Mouse (Mus musculus): ENCODE data around the gene Abca9. TPM values are rescaled to one million over a fixed set of nuclear protein-coding genes. Genes with fewer than 3 reads are reported as not detected.

Gene Abca9
- polyA plus RNA-seq, 1 experiment from 2014 or later: 0.80 TPM

DNA sequence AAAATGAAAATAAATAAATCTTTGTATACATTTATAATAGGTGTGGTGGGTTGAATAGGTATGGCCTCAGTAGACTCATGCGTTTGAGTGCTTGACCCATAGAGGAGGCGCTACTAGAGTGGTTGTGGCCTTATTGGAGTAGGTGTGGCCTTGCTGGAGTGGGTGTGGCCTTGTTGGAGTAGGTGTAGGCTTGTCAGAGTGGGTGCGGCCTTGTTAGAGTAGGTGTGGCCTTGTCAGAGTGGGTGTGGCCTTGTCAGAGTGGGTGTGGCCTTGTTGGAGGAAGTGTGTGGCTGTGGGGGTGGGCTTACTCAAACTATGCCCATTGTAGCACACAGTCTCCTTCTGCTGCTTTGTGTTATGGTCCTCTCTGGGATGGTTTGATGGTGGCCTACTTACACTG is 3.2 kb upstream of the Abca9 start:
- DNase-seq (no peak), ATAC-seq (peak; percentile 56)
- Histone ChIP-seq H3K9me3 (ENCODE audit: low read length) (no peaks in the 10 kb centered on the region), H3K27ac (ENCODE audit: low read depth) (no peak overlapping the region), H3K4me2 (ENCODE audit: low read depth, low read length) (no peak overlapping the region), H3K4me3 (ENCODE audit: low read depth, low read length) (no peak overlapping the region), H3K4me1 (ENCODE audit: insufficient read depth) (no peaks in the 10 kb centered on the region; the same call in 1 of the 2 replicates), H3K27me3 (ENCODE audit: insufficient read depth, low read length) (no peaks in the 10 kb centered on the region), H3K9ac (replicated peaks) (no peak overlapping the region), H3K36me3 (replicated peaks; ENCODE audit: insufficient read depth, low read length) (no peaks in the 10 kb centered on the region)
- no peak for TF ChIP-seq CTCF (IDR thresholded peaks at IDR 0.05; ENCODE audit: low read depth)
- WGBS (ENCODE audit: insufficient replicate concordance): 87% methylated on average over 3 of the region's 3 CpGs

DNA sequence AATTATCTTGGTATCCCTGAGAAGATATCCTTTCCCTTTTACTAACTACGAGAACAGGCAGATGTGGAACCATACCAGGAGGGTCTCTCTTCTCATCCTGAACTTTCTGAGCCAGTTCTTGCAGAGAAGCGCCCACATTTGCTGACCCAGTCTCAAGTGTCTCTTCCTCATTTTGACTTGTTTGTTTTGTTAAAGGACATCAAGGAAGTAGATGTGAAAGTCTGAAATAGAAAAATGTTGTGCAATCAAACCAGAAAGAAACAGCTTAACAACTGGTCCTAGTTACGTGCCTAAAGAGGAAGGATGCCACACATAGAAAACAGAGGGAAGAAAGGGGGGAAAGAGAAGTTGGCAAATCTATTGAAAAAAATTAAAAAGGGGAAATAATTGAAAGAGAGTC is 2.2 kb downstream of the Abca9 start:
- Histone ChIP-seq H3K27ac (ENCODE audit: low read depth) (no peak overlapping the region), H3K9me3 (ENCODE audit: low read length) (no peaks in the 10 kb centered on the region), H3K4me2 (ENCODE audit: low read depth, low read length) (peak overlapping the region; percentile 26; the same call in 1 of the 2 replicates), H3K4me3 (ENCODE audit: low read depth, low read length) (no peak overlapping the region), H3K4me1 (ENCODE audit: insufficient read depth) (no peaks in the 10 kb centered on the region; the same call in 1 of the 2 replicates), H3K9ac (replicated peaks) (no peak overlapping the region), H3K36me3 (replicated peaks; ENCODE audit: insufficient read depth, low read length) (no peaks in the 10 kb centered on the region), H3K27me3 (ENCODE audit: insufficient read depth, low read length) (no peaks in the 10 kb centered on the region)
- DNase-seq: no peak
- no peak for TF ChIP-seq CTCF (IDR thresholded peaks at IDR 0.05; ENCODE audit: low read depth)
- no peak; the same call in 1 of the 2 replicates for TF ChIP-seq EP300 (IDR thresholded peaks at IDR 0.05; ENCODE audit: low read depth)
- ATAC-seq: peak; percentile 69
- 15% methylated on average over 3 of the region's 3 CpGs for WGBS (ENCODE audit: insufficient replicate concordance)

DNA sequence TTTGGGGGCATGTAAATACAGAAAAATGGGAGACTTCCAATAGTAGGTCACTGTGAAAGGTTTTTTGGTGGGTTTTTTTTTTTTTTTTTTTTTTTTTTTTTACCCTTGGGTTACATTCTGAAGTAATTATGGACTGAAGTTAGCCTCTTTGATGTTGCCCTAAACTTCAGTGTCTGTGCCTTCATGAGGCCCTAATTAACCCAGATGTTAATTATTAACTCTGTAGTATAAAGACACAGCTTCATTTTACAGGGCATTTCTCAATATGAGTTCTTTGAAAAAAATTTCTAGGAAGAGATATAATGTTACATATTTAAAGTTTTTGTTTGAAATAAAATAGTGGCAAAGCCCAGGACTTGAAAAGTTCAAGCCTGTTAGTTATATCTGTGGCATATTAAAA is 2.6 kb downstream of the Abca9 start:
- no peaks in the 10 kb centered on the region for H3K9me3 ChIP-seq (ENCODE audit: low read length)
- DNase-seq: no peak
- no peak overlapping the region for H3K27ac ChIP-seq (ENCODE audit: low read depth)
- ATAC-seq: no peak
- H3K36me3 ChIP-seq (replicated peaks; ENCODE audit: insufficient read depth, low read length): no peaks in the 10 kb centered on the region
- H3K4me3 ChIP-seq (ENCODE audit: low read depth, low read length): no peak overlapping the region
- H3K4me1 ChIP-seq (ENCODE audit: insufficient read depth): no peaks in the 10 kb centered on the region; the same call in 1 of the 2 replicates
- H3K4me2 ChIP-seq (ENCODE audit: low read depth, low read length): peak overlapping the region; percentile 26; the same call in 1 of the 2 replicates
- no peaks in the 10 kb centered on the region for H3K27me3 ChIP-seq (ENCODE audit: insufficient read depth, low read length)
- no peak overlapping the region for H3K9ac ChIP-seq (replicated peaks)
- TF ChIP-seq EP300 (IDR thresholded peaks at IDR 0.05; ENCODE audit: low read depth) (no peak), CTCF (IDR thresholded peaks at IDR 0.05; ENCODE audit: low read depth) (no peak)

DNA sequence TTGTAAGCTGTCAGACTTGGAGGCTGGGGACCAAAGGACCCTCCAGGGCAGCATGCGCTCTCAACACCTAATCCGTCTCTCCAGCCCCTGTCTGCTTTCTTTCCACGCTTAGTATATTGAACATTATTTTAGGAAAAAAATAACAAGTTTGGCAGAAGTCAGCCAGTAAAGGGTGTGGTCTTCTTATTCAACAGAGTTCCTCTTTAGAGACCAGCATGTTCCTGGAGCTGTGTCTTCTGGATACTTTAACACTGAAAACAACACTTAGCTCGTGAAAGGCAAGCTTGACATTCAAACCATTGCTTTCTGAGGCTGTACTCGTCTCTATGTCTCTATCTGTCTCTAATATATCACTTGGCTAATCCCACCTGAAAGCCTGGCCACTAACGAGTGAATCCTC is 10.9 kb downstream of the Abca9 start:
- no peak for ATAC-seq
- DNase-seq: no peak

DNA sequence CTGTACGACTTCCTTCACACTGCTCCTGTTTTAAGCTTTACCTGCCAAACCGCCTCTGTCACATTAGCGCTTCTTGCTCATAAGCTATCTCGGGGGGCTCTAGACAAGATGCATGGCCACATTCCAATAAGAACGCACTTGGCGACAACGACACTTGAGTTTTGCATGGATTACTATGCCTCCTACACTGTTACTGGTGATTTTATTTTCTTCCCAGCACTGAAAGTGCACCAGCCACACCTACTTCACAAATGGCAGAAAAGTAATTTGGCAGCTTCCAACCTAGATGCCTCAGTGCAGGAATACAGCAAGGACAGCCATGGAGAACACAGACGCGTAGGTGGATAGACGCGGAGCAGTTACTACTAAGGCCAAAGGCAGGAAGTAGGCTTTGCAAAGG is 12.0 kb downstream of the Abca9 start:
- Histone ChIP-seq H3K36me3 (replicated peaks; ENCODE audit: insufficient read depth, low read length) (no peaks in the 10 kb centered on the region), H3K9me3 (ENCODE audit: low read length) (no peaks in the 10 kb centered on the region), H3K9ac (replicated peaks) (no peak overlapping the region), H3K27ac (ENCODE audit: low read depth) (no peak overlapping the region), H3K4me2 (ENCODE audit: low read depth, low read length) (no peak overlapping the region), H3K27me3 (ENCODE audit: insufficient read depth, low read length) (no peaks in the 10 kb centered on the region), H3K4me1 (ENCODE audit: insufficient read depth) (no peaks in the 10 kb centered on the region), H3K4me3 (ENCODE audit: low read depth, low read length) (no peak overlapping the region)
- 89% methylated on average over 11 of the region's 11 CpGs for WGBS (ENCODE audit: insufficient replicate concordance)
- TF ChIP-seq EP300 (IDR thresholded peaks at IDR 0.05; ENCODE audit: low read depth) (no peak), CTCF (IDR thresholded peaks at IDR 0.05; ENCODE audit: low read depth) (no peak)
- DNase-seq (no peak), ATAC-seq (no peak)

More for the DNA sequence above, 10.9 kb downstream of the Abca9 start:
- Histone ChIP-seq H3K27me3 (ENCODE audit: insufficient read depth, low read length) (no peaks in the 10 kb centered on the region), H3K9me3 (ENCODE audit: low read length) (no peaks in the 10 kb centered on the region), H3K27ac (ENCODE audit: low read depth) (no peak overlapping the region), H3K36me3 (replicated peaks; ENCODE audit: insufficient read depth, low read length) (no peaks in the 10 kb centered on the region), H3K4me3 (ENCODE audit: low read depth, low read length) (no peak overlapping the region), H3K4me2 (ENCODE audit: low read depth, low read length) (no peak overlapping the region), H3K4me1 (ENCODE audit: insufficient read depth) (no peaks in the 10 kb centered on the region), H3K9ac (replicated peaks) (no peak overlapping the region)
- TF ChIP-seq EP300 (IDR thresholded peaks at IDR 0.05; ENCODE audit: low read depth) (no peak), CTCF (IDR thresholded peaks at IDR 0.05; ENCODE audit: low read depth) (no peak)
- WGBS (ENCODE audit: insufficient replicate concordance): 61% methylated on average over 6 of the region's 6 CpGs

DNA sequence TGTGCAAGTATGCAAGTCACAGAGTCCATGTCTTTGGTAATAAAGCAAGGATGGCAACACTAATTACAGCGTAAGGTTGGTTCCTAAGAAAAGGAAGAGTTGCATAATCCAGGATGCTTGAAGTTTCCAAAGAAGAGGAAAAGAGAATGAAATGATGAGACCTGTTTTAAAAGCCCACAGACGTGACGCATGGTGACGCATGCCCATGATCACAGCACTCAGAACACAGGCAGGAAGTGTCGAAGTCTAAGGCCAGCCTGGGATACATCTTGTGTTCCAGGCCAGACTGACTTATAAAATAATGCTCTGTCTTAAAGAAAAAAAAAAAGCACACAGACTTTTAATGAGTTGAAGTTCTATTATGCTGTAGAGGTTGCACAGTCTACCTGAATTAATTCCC is 20.4 kb downstream of the Abca9 start:
- no peak for ATAC-seq
- TF ChIP-seq CTCF (IDR thresholded peaks at IDR 0.05; ENCODE audit: low read depth) (no peak), EP300 (IDR thresholded peaks at IDR 0.05; ENCODE audit: low read depth) (no peak)

DNA sequence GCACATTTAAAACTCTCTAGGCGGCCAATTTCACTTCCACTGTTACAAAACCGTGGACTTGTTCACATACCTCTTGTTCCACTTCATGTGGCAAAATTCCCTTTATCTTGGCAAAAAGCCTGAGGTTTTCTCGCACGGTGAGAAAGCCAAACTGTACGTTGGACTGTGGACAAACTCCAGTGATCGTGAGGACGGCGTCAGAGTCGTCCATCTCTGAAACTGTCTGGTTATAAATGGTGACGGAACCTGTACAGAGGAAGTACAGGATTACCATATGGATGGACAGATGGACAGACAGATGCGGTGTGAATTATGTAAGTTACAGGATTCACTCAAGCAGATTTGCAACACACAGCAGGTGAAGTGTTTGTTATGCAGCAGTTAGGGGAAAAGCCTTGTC is 22.6 kb downstream of the Abca9 start:
- Histone ChIP-seq H3K4me3 (ENCODE audit: low read depth, low read length) (0 out of 2 replicates have a peak overlapping the region, but pooled peaks have one; percentile 7), H3K4me1 (ENCODE audit: insufficient read depth) (no peaks in the 10 kb centered on the region)
- DNase-seq: peak; percentile 35

More for the DNA sequence above, 20.4 kb downstream of the Abca9 start:
- no peaks in the 10 kb centered on the region for H3K4me1 ChIP-seq (ENCODE audit: insufficient read depth)
- no peak for DNase-seq
- H3K9me3 ChIP-seq (ENCODE audit: low read length): no peaks in the 10 kb centered on the region
- no peaks in the 10 kb centered on the region; the same call in 1 of the 2 replicates for H3K36me3 ChIP-seq (replicated peaks; ENCODE audit: insufficient read depth, low read length)
- WGBS (ENCODE audit: insufficient replicate concordance): 81% methylated on average over 5 of the region's 5 CpGs
- no peaks in the 10 kb centered on the region for H3K27me3 ChIP-seq (ENCODE audit: insufficient read depth, low read length)
- H3K4me2 ChIP-seq (ENCODE audit: low read depth, low read length): no peak overlapping the region
- no peak overlapping the region for H3K27ac ChIP-seq (ENCODE audit: low read depth)
- no peak overlapping the region for H3K4me3 ChIP-seq (ENCODE audit: low read depth, low read length)
- no peak overlapping the region for H3K9ac ChIP-seq (replicated peaks)

More for the DNA sequence above, 22.6 kb downstream of the Abca9 start:
- Histone ChIP-seq H3K27me3 (ENCODE audit: insufficient read depth, low read length) (no peaks in the 10 kb centered on the region), H3K27ac (ENCODE audit: low read depth) (peak overlapping the region; percentile 44; the same call in 1 of the 2 replicates), H3K9ac (replicated peaks) (no peak overlapping the region), H3K36me3 (replicated peaks; ENCODE audit: insufficient read depth, low read length) (no peaks in the 10 kb centered on the region; the same call in 1 of the 2 replicates), H3K9me3 (ENCODE audit: low read length) (no peaks in the 10 kb centered on the region), H3K4me2 (ENCODE audit: low read depth, low read length) (peak overlapping the region; percentile 46)
- peak; percentile 79 for ATAC-seq
- 64% methylated on average over 11 of the region's 11 CpGs for WGBS (ENCODE audit: insufficient replicate concordance)
- TF ChIP-seq CTCF (IDR thresholded peaks at IDR 0.05; ENCODE audit: low read depth): no peak
- TF ChIP-seq EP300 (IDR thresholded peaks at IDR 0.05; ENCODE audit: low read depth): no peak
